Mouse (Mus musculus) ovary, adult 2 months (tissue): ENCODE data around the gene Rgs4. TPM values are rescaled to one million over a fixed set of nuclear protein-coding genes. Genes with fewer than 3 reads are reported as not detected.

Experiments
- polyA plus RNA-seq: library from polyadenylated mRNA; depleted of rRNA; stranded (reverse); fragments of >200 nt; gene quantifications from 2 replicates; pipeline ENCODE4 v1.2.3, GENCODE M21; 2012; rRNA removed

Rgs4 gene
- polyA plus RNA-seq: 1.1 and 1.4 TPM in 2 replicates

DNA sequence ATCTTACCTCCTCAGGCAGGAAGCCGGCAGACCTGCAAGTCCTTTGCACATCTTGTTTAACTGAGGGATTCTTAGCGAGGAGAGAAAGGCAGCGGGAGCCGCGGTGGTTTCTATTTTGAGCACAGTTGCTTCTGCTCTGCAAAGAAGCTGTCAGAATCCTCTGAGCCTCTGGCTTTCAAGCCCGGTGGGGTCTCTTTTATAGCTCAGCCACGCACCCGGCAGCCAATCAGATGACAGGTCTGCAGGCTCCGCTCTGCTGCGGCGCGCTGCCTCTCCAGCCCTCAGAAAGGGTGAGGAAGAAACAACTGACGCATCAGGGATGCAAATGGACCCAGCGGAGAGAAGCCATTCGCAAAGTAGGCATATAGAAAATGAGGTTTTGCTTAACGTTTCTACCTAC lies at the start of gene Rgs4:
Gene Rgs4, minus strand, starts transcription at position 170 of the 400 bp plus-strand sequence.

Other genes with a start within 250 kb of the Rgs4 start
- 0.49 and 1.1 TPM in 2 replicates for gene Nuf2, start 216.2 kb downstream of the Rgs4 start, polyA plus RNA-seq
- gene Rgs5, start 92.1 kb downstream of the Rgs4 start, polyA plus RNA-seq: 9.7 TPM in 2 replicates
- 0.48 and 0.59 TPM in 2 replicates for gene Ccdc190, start 181.0 kb upstream of the Rgs4 start, polyA plus RNA-seq
- gene Hsd17b7, start 221.6 kb upstream of the Rgs4 start, polyA plus RNA-seq: 24.0 and 43.4 TPM in 2 replicates